Mouse (Mus musculus): Measurements from ENCODE around the gene Prep. TPM values are rescaled to one million over a fixed set of nuclear protein-coding genes. Genes with fewer than 3 reads are reported as not detected.
"Not testable (repeated sequence)": the region's sequence is repeated elsewhere in the genome, so short reads cannot be mapped to it uniquely, and the experiment has no call there.

The Prep gene
- polyA plus RNA-seq, 1 experiment: 10.7 TPM

DNA sequence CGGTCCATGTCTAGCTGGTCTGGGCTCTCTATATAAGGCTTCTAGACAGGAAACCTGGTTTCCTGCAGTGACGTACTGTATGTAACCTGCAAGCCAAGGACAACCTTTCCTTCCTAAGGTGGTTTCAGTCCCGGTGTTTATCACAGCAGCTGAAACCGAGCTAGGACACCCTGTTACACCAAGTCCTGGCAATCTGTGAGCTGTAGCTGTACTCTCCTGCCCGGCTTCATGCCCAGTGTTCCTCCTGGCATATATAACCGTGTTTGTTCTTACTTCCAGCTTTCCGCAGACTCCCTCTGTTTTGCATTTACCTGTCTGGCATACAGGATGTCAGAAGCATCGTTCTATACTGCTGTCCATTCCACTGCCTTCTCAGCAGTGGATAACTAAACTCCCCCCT, 51.4 kb downstream of the Prep start:
- no peak for DNase-seq (ENCODE audit: low spot score)

DNA sequence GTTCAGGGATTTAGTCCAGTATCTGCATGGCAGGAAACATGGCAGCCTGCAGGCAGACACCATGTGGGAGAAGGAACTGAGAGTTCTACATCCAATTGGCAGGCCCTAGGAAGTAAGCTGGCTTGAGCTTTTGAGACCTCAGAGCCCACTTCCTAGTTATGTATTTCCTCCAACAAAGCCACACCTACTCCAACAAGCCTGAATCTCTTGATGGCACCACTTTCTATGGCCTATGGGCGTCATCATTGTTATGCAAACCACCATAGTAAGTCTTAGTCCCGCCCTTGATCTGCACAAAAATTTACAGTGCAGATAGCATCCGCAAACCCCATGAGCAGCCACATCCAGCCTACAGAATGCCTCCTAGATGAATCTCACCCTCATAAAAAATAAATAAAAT, 54.6 kb downstream of the Prep start:
- DNase-seq (ENCODE audit: low spot score): no peak

DNA sequence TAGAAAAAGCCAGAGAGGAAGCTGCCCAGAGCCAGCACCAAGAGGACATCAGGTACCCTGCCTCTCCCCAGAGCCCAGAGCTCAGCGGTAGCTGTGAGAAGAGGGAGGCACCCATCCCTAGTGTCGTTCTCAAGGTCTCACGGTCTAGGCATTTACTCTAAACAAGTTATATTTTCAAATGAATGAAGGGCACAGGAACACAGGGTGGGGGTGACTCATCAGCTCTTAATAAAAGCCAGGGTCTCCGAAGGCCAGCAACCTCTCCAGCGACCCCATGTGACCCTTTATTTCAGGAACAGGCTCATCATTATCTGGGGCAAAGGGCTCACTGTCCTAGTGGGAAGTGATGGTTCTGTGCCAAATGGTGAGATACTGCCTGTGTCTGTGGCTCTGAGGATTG, 55.5 kb downstream of the Prep start:
- DNase-seq (ENCODE audit: low spot score): no peak

DNA sequence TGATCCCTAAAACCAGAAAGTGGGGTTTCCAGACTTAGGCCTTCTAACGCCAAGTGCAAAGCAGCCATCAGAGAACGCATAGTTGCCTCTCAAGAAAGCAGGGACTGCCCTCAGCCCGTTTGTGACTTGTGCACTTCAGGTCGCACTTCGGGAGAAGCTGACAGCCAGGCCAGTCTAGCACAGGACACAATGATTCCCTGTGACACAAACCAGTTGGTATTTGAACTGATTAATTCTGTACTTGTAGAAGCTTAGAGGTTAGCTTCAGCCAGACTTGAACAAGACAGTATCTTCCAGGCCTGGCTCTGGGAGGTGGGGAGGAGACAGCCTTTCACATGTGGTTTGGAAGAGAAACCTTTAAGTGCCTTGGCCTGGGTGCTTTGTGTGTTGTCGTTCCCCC, 56.0 kb downstream of the Prep start:
- DNase-seq (ENCODE audit: low spot score): no peak

DNA sequence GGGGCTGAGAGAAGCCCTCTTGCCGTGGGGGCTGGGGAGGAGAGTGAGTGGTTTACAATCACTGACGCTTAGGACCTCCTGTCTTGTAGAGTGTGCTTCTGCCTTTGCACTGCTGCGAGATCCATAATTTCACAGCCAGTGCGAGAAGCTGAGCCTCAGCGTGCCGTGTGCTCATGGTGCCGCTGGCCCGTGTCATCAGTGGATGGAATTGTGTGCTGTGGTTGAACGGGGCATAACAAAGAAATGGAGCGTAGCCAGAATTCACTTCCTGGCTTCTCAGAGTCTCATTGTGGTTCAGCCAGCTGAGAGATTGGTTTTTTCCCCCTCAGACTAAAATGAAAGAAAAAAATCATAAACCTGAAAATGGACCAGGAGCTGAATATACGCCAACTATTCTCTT, 62.1 kb downstream of the Prep start:
- DNase-seq (ENCODE audit: low spot score): no peak

DNA sequence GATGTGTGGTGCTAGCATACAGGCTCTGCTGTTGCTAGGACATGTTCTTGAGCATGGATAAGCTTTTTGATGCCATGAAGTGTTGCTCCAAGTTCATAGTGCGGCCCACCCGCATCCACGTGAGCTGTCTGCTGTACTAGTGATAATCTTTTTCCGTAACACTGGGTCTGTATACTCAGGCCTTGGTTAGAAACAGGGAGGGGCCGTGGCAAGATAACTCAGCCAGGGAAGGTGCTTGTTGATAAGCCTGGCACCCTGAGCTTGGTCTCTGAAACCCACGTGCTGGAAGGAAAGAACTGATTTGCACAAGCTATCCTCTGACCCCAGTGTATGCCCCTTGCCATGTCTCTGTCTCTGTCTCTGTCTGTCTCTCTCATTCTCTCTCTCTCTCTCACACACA, 63.0 kb downstream of the Prep start:
- no peak for DNase-seq (ENCODE audit: low spot score)

DNA sequence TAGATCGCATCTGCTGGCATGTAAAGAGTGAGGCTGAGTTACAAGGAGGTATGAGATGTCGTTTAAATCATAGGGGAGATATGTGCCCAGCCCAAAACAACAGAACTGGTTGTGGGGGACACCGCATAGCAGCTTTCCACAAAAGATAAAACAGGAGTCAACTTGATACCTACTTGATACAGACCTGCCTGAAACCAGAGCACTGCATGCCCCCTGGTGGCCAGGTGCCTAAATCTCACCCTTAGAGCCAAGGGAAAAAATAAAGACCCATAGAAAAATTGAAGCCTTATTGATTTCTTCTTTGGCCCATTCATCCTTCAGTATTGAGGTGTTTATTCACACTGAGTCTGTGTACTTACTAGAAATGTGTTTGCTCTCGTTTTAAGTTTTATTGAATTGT, 65.4 kb downstream of the Prep start:
- DNase-seq (ENCODE audit: low spot score): no peak

DNA sequence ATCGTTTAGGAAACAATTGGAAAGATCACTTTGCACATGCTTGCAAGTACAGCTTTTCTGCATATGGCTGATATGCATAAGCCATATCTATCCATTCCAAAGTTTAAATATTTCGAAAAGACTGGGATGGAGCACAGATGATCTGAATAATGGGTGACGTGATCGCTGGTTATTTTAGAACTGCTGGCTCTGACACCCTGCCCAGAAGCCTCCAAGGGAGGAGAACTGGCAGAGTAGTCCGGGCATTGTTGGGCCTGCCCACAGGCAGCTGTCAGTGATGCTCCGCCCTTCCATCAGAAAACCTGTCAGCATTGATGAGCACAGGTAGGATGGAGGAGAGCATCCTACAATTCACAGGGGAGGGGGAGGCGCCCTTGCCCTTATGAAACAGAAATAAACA, 69.8 kb downstream of the Prep start:
- no peak for DNase-seq (ENCODE audit: low spot score)

DNA sequence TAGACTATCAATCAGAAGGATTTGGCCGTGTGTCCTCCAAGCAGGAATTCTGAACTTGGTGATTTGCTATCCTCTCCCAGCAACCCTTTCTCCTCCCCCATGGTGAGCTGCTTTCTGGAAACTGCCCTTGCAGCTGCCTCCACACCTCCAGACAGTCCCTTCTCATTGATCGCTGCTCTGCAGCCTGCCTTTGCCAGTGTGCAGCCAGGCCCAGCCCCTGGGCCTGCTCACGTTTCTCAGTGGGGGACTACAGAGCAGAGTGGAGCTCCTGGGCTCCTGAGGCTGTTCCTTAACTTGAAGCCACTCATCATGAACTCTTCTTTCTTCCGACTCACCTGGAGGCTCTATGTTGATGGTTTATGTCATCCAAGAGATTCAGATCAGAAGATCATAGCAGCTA, 72.9 kb downstream of the Prep start:
- DNase-seq (ENCODE audit: low spot score): no peak

DNA sequence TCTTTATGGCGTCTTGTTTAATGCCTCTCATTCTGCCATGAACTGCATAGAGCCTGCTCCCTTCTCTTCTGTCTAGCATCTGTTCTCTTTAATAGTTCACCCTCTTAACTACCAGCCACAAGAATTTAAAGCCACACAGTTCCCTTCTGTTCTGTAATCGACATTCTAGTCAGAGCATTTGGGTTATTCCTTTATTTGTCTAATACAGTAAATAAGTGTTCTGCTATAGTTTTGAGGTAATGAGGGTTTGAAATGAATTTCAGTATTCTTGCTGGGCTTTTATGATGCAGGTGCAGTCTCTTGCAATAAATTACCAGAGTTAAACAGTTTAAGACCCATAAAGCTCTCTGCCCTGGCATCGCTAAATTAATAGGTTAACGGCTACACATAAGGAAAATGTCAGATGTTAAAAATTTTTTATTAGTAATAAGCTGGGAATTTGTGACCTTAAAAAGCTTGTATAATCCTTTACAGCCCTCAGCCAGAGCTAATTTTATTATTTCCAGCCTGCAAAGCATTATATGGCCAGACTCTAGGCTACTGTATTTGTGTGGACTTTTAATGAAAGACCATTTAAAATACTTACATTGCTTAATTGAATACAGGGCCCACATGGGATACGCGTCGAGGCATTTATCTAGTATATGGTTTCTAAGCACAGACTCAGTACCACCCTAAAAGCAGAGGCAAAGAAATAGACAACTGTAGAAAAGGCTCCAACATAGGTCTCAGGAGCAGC, 73.6 kb downstream of the Prep start:
- DNase-seq (ENCODE audit: low spot score): no peak

DNA sequence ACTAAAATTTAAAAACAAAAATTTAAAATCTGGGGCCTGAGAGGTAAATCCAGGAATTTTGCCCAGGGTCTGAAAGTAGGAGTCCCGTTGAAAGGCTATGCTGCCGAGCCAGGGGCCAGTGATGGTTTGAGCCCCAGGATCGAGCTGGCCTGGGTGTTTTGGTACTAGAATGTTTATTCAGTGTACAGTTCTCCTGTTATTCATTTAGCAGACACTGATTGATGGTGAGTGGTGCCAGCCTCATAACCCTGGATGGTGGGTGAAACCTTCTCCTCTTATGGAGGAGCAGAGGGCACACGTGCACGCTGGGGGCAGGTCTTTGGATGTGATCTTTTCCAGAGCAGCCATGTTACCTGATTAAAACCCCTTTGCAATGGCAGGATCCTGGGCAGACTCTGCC, 75.4 kb downstream of the Prep start:
- no peak for DNase-seq (ENCODE audit: low spot score)

DNA sequence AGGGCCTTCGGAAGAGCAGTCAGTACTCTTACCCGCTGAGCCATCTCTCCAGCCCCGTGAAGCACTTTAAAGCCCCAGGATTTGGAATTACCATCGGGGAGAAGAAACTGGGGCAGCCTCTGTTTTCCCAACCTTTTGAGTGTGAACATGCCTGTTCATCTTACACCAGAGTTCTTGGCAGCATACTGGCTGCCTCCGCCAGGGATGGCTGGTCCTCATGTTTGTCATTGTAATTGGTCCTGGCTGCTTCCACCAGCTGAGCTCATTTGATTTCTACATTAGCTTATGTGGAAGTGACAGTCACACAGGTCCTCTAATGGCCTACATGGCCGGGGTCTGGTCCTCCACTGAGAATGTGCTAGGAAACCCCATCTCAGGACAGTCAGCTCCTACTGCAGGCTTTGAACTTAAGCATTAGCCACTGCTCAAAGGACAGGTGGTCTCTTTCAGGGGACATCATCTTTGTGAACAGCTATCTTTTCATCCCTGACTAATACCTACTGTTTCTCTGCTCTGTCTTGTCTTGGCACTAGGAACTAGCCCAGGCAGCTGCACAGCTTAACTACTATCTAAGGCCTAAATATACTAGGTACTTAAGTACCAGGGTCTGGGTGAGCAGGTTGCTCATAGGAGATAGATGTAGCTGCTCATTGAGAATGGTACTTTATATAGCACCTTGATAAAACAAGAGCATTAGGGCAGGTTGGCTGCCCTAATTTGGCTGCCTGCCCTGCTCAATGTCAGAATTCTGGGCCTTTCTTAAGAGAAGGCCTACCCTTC, 77.2 kb downstream of the Prep start:
- DNase-seq (ENCODE audit: low spot score): no peak

DNA sequence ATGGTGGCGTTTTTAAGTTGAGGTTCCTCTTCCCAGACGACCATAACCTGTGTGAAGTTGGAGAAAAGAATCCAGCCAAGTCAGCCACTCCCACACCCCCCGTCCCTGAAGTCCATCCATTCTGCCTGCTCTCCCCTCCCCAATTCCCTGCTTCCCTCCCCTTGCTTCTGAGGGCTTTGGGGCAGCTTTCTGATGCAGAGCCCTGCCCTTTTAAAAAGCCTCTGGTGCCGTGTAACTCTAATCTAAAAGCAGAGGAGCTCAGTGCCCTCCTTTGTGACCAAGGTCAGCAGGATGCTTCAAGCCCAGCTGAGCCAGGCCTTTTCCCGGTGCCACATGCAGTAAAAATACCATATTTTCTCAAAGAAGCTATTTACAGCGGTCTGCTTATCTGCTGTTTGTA, 79.8 kb downstream of the Prep start:
- no peak for DNase-seq (ENCODE audit: low spot score)

DNA sequence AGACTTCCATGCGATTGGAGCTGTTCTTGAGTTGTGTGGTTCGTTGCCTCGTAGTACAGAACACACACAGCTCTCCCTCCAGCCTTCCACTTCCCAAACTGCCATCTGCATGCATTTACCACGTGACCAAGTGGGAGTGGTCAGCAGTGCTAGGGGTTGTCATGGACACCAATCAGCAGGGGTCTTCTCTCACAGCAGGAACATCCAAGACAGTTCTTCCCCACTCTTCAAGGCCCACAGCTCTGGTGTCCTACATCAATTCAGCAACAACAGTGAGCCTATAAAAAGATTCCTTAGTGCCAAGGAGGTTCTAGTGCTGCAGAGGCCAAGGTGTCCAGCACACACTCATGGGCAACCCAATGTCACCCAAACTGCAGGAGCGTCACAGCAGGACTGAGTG, 84.1 kb downstream of the Prep start:
- DNase-seq (ENCODE audit: low spot score): no peak

DNA sequence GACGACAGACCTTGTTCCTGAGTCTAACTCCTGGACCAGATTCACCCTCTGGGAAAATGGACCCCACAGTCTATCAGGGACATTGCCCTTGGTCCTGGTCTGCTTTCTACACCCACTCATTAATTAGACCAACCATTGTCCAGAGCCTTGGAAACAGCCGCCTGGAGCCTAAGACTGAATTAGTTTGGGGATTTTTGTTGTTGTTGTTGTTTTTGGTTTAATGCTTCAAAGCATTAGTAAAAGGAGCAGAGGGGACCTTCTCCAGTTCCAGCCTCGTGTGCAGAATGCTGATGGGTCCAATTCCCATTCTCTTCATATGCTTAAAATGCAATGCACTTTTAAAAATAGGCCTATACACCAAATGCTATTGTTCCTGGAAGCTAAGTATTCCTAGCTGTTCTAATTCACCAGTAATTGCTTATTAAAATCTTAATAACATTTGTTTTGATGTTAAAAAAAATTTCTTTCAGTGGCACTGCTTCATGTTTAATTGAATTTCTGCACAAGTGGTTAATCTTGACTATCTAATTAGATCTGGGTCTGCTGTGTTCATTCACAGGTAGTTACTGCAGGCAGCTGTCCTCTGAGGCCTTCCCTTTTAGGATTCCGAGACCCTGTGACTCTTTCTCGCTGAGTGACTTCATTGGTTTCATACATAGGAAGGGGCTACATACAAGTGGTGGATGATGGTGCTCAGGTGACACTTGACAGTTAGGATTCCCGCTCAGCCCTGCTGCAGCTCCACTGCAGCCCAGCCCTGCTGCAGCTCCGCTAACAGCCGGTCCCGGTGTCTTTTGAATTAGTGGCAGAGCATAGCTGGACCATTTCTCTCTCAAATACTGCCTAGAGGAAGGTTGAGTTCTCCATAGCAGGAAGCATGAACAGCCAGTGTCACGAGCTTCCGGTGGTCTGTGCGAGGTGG, 85.0 kb downstream of the Prep start:
- DNase-seq (ENCODE audit: low spot score): no peak

DNA sequence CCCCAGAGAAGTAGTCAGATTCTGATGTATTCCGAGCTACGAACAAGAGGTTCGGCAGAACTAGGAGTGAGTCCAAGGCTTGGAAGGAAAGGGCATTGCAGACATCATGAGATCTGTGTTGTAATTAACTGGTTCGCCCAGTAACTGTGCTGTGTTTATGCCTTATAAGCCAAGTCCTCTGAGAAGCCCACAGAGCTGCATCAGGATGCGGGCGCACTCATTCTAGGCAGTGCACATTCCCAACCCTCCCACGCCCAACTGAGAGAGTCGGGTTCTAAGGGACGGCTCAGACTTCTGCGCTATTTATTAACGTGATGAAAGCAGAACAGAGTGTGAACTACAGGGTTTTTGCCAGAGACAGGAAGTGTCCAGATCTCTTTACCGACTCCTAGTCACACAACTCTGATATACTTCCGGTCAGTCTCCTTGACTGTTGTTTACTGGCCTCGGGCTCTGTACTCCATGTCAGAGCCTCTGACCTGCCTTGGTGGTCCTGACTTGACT, 87.6 kb downstream of the Prep start:
- no peak for DNase-seq (ENCODE audit: low spot score)

DNA sequence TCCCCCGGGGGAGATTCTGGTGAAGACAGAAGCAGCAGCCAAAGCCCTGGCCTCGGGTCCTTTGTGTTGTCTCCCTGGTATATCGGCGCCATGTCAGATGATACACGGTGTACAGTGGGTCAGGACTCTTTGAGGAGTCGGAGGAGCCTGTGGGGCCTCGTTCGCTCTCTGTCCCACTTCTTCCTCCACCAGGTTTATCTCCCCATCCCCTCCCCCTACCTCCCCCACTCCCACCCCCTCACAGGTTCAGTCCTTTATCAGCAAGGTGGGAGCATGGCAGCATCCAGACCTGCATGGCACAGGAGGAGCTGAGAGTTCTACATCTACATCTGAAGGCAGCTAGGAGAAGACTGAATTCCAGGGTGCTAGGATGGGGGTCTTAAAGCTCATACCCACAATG, 98.8 kb downstream of the Prep start:
- DNase-seq (ENCODE audit: low spot score): no peak

DNA sequence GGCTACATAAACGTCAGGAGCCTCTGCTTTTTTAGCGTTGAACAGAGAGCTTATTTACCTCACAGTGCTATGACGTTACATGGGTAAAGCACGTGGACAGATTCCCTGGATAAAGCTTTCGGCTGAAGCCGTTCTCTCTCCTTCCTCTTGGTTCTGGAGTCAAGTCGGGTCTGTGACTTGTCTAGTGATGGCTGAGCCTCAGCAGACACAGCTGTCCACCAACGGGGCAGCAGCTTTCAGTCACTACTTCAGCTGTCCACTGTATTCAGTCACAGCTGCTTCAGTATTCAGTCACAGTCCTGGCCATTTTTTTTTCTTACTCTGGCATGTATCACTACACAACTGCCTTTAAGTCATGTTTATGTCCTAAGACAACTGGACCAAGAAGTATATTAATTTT, 106.9 kb downstream of the Prep start:
- DNase-seq (ENCODE audit: low spot score): no peak

DNA sequence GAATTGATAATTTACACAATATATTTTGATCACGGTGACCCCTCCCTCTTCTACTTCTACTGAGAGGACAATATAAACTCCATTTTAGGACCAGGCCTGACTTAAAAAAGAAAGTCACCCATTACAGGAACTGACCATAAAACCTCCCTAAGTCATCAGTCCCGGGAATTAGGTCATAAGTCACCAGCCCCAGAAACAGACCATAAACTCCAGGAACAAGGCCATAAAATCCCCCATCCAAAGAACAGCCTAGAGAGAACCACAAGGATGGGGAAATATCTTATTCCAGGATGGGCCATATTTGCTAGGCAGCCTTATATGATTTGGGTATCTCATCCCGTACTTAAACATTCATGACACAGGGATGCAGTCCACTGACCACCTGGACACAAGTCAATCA, 107.3 kb downstream of the Prep start:
- no peak for DNase-seq (ENCODE audit: low spot score)

DNA sequence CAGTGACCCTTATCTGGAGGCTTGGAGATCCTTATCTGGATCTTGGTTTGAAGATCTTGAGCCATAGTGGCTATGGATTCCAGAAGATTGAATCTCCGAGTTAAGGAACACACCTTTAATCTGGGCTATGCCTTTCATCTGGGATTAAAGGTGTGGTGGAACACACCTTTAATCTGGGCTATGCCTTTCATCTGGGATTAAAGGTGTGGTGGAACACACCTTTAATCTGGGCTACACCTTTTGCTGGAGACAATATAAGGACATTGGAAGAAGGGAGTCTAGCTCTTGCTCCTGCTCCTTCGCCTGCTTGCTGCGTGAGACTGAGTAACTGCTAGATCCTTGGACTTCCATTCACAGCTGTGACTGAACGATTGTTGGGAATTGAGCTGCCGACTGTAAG, 110.8 kb downstream of the Prep start, which contains the start of gene Popdc3:
Gene Popdc3, plus strand, starts transcription at position 301 of the 400 bp plus-strand sequence.
- not testable (repeated sequence) for DNase-seq (ENCODE audit: low spot score)

DNA sequence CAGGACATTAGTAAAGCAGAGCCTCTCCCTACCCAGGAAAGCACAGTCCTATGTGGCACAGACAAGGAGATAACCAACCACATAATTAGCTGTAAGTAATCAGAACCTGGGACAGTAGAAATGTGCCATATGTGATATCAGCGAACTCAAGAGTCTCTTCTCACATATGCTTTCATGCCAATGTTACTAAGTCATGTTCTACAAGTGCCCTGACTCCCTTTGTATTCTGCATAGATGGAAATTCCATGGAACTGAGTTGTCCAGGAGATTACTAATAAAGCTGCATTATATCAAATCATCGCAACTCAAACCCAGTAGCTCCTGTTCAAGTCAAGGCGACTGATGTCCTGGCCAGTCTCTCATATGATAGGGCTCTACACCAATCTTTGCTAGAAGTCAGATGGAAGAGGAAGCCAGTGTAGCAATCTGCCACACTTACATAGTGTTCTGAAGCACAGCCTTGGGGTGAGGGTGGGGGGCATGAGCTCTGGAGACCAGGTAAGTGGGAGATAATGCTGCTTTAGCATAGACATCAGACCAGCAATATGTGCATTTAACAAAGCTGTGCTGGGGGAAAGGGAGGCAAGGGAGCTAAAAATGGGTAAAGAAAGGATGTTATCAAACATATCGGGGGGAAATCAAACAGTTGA, 113.8 kb downstream of the Prep start:
- DNase-seq (ENCODE audit: low spot score): no peak

DNA sequence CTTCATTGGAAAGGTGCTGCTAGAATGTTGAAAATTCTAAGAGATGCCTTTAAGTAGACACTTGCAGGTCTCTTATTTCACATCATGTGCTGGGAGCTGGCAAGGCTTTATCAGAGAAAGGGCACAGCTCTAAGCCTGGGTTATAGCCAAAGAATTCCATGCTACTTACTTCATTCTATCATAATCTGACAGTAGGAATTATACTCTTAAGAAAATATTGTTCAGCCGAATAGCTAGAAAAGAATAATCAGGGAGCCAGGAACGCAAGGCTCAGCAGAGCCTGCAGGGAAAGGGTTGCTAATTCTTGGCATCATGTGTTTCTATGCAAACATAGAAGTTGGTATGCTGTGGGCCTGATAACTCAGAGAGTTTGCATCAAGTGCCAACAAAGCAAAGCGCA, 114.3 kb downstream of the Prep start:
- DNase-seq (ENCODE audit: low spot score): no peak

Measured in urinary bladder, adult 2 months (tissue).